Mouse (Mus musculus) liver, adult (tissue): ENCODE measurements at regions not wholly inside any gene's neighbourhood (a gene's known extent, or its start where the extent isn't known, plus 50 kb on each side); places are given as distances from the start of the nearest gene placed in this dataset.

ENCODE experiments used
- GATA4 ChIP-seq: IDR thresholded peaks from 2 replicates; pipeline ENCODE4 v1.6.1; 2014; ENCODE audit warnings: mild to moderate bottlenecking, low read length; ENCODE audit not compliant: insufficient replicate concordance

DNA sequence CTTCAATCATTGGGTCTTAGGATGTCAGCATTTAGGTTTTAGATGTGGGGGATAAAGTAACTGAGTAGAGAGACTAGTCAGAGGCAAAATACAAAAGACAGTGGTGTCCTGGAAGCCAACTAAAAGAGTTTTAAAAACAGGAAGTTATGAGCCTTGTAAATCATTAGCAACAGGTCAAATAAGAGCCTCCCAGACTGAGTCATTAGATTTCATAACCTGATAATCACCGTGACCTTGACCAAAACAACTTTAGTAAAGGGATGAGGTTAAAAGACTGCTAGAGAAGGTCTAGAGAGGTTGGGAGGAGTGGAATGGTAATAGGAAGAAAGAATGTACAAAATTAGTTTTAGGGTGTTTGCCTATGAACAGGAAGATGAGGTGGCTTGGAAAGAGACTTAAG lies 103.4 kb upstream of the Pde7b start:
- TF ChIP-seq GATA4: no peak

DNA sequence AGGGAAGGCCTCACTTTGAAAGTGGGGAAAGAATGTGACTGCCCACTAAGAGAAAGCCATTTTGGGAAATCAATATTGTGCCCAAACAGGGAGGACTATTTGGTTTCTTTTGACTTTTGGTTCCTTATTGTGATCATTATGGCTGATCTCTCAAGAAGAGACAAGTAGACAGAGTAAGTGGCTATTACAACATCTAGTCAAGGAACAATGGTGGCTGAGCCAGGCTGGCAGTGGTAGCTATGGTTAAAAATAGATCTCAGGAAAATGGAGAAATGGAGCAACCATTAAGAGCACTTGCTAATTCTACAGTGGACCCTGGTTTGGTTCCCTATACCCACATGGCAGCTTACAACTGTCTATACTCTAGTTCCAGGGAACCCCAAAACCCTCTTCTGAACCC lies 102.6 kb upstream of the Pde7b start:
- TF ChIP-seq GATA4: no peak

DNA sequence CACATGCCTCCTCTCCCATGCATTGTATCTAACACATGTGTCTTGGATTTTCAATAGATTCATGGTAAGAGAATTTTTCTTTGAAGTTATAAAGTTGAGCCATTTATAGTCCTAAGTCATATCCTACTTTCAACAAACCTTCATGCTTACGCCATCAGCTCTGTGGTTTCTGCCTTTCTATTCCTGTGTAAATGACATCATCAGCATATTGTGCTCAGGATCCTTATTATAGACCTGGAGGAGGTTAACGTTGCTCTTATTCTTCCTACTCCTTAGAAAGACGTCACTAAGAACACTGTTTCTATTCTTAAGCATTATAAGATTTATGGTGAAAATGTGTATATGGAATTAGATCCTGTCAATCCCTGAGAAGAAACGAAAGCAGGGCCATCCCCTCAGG lies 93.7 kb upstream of the Pde7b start:
- TF ChIP-seq GATA4: no peak

GRCm38 (mm10) chr10:20799792-20800191 lies 74.9 kb upstream of the Pde7b start:
- no peak for TF ChIP-seq GATA4

GRCm38 (mm10) chr10:20798400-20798799 lies 73.5 kb upstream of the Pde7b start:
- no peak for TF ChIP-seq GATA4

- TF ChIP-seq GATA4: no peak
Measured at GRCm38 (mm10) chr10:20793956-20794355, 69.1 kb upstream of the Pde7b start.

- TF ChIP-seq GATA4: no peak
Measured at GRCm38 (mm10) chr10:20780946-20781345, 56.1 kb upstream of the Pde7b start.

DNA sequence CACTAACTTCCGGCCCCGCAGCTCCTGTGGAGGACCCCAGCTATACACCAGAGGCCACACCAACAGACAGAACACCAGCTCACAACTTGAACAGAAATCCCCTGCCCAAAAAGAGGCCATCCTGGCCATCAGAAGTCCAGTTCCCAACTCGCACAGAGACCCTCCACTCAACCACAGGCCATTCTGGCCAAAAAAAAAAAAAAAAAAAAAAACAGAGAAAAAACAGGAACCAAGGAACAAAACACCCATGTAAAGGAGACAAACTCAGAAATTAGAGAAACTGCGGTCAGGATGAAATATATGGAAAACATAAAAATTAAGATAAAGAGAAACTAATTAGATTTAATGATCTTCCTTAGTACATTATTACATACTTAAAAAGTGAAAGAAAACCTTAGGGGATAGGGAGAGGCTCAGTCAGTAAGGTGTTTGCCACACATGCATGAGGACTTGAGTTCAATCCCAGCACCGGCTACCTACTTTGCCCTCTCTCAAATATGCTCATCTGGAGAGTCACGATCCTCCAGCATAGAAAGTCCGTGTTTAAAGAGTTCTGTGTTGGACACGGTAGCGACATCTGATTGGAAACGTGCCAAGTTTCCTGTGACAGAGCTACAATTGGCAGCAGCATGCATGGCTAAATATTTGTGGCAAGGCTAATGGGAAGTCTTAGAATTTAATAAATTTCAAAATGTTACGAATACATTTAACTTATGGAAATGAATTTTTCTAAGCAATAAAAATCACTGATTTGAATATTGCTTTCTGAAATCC lies 51.9 kb upstream of the Pde7b start:
- TF ChIP-seq GATA4: no peak

DNA sequence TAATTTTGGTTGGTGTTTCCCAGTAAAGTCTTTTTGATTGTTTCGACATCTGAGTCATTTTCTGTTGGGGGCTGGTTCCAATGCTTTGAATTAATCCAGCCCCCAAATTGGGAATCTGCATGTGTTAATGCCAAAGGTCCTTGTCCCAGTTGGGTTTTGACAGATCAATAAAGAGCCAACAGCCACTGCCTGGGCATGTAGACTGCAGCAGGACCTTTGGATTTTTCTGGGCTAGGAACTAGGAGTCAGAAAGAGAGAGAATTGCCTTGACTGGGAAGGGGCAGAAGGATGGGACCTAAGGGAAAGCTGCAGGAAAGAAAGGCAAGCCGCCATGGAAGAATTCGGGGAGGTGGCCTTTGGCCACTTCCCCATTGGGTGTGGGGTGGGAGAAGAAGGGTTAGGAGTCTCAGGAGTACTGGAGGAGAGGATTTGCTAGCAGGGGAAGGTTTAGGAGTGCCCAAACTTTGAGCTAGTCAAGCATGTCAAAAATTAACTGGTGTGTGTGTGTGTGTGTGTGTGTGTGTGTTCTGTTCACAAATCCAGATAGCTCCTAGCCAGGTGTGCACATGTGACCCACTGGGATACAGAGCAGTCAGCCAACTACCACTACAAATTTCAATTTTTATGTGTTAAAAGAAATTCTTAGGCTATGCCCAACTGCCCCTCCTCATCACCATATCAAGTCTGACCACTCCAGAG lies 51.0 kb upstream of the Pde7b start:
- TF ChIP-seq GATA4: peak; percentile 40; the same call in 1 of the 2 replicates
